Mouse (Mus musculus): ENCODE data around the gene Pabpc4.

The Pabpc4 gene

DNA sequence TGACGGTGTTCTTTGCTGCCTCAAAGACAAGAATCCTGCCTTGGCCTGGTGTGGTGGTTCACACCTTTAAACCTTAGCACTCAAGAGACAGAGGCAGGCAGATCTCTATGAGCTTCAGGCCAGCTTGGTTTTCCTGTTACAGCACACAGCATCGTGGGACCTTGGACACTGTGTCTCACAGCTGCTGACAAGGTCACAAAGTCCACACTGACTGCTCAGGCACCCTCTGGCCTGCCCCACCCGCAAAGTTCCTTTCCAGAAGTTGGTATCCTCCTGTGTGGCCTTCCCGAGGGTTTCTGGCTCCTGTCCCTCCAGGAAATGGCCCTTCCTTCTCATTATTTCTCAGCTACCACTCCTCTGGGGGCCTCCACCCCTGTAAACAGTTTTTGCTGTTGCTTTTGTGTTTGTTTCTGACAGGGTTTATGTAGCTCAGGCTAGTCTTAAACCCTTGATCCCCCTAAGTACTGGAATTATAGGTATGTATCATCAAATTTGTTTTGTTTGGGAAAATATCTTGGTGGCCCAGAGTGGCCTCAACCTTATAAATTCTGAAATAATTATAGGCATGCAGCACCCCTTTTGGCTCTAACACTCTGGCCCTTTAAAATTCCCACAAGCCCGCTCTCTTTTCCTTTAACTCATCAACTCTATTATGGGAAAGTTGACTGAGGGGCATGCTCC is at the start of gene Pabpc4:
TSS of gene Pabpc4 (plus strand) at position 631 of the 681 bp plus-strand sequence.
- no peak for DNase-seq (ENCODE audit: low spot score)

DNA sequence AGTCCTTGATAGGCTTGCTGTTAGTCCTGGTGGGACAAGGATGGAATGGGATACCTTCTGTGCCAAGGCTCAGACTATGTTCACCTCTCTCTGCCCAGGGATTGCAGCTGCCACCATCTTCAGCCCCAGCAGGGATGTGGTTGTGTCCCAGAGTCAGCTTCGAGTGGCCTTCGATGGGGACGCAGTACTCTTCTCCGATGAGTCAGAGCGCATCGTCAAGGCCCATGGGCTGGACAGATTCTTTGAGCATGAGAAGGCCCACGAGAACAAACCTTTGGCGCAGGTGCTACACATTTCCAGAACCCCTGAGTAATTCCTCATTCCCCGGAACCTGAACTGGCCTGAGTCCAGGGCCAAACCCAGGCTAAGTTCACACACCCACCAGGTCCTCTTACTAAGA is 48.2 kb upstream of the Pabpc4 start:
- DNase-seq (ENCODE audit: low spot score): no peak

DNA sequence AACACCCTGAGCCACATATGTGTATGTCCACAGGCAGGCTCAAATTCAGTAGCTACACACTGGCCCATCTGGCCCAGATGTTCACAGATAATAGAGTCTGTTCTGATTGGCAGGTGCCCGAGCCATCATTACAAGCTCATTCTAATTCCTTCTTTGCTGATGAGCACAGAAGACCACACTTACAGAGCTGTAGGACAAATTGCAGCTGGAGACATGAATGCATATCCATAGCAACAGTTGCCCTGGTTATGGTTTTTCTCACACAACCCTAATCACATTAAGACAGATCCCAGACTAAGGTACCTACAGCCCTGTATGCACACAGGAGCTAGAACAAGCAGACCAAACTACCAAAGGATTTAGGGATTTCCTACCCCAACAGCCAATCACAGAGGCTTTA is 46.8 kb upstream of the Pabpc4 start:
- DNase-seq (ENCODE audit: low spot score): no peak

DNA sequence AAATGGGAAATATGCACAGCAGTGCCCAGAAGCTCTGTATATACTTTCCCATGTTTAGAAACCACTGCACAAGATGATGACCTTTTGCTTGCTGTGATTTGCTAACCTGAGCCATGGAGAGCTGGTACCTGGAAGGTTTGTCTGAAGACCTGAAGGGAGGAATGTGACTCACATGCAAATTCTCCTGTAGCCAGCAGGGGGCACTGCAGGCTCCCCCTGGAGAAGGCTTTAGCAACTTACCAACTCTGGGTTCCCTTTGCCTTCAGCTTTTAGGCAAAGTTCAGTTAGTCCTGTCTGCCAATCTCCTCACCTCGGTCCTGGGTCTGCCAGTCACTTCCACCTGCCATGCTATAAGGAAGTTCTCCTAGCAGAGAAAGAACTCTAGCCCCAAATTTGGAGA is 45.4 kb upstream of the Pabpc4 start:
- peak; percentile 73 for DNase-seq (ENCODE audit: low spot score)

DNA sequence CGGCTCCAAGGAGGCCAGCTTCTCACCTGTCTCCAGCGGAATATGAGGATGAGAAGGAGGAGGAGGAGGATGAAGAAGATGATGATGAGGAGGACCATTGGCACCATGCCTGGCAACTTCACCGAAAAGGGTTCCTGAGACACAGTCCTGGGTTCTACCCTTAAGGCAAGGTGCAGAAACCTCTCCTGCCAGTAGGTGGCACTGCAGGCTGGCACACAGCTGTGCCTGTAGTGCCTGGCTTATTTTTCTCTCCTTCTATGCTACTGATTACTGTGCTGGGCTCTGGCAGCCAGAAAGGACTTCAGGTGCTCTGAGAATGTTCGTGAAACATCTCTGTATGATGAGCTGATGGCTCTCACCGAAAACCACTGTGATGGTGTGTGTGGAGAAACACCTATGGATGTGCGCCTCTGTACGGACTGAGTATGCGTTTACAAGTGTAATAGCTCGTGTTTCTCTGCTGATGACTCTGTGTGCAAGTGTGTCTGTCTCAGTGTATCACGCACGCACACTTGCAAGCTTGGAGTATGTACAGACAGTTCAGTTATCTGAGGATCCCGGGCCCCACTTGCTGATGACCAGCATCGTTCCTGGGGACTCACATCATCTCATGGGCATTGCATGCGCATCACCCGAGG is 42.3 kb upstream of the Pabpc4 start:
- DNase-seq (ENCODE audit: low spot score): peak; percentile 84

DNA sequence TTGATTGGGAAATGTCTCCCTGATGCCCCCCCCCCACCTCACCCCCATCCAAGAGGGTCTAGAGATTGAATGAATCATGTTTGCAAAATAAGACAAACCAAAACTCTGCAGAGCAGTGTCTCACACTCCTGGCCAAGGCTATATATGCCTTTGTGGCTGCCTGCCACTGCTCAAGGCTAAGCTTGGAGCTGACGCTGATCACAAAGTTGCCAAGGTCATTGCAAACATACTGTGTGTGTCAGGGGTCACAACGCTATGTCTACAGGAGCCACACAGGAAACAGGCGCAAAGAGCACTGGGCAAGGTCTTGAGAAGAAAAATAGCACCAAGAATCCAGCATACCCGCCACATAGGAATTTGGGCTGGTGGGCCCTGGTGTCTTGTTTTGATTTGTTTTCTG is 41.5 kb upstream of the Pabpc4 start:
- DNase-seq (ENCODE audit: low spot score): no peak

DNA sequence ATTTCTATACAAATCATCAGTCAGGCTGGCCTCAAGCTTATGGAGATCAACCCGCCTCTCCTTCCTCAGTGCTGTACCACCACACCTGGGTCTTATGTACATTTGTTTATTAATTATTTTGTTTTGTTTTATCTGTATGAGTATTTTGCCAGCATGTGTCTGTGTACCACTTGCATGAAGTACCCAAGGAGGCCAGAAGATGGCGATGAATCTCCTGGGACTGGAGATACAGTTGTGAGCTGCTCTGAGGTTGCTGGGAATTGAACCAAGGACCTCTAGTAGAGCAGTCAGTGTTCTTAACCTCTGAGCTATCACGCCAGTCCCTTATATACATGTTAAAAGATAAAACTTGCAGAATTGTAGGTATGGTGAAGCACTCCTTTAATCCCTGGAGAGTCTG is 38.8 kb upstream of the Pabpc4 start:
- peak; percentile 49 for DNase-seq (ENCODE audit: low spot score)

DNA sequence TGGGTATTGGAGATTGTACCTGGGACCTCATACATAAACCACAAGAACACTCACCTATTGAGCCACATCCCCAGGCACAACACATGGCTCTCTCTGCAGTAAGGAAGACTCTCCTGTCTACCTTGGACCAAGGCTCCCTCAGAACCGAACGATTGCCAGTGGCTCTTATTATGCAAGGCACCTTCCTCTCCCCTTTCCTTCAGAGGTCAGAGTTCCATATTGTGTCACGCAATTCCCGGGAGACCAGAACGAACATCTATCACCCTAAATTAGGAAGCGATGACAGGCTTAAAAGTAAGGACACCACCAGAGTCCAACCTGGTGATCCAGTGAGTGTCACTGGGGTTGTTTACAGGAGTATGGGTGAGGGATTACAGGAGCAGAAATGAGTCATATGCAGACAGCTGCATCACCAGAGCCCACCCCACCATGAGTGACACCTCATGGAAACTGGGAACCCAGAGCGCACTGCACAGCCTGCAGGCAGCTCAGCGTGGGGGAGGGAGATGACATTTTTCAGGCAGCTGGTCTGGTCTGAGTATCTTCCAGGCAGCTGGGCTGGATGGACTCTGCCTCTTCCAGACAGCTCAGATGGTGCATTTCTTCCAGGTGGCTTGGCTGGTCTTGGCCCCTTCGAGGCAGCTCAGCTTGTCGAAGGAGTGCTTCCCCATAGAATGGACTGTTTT is 36.3 kb upstream of the Pabpc4 start:
- DNase-seq (ENCODE audit: low spot score): no peak

DNA sequence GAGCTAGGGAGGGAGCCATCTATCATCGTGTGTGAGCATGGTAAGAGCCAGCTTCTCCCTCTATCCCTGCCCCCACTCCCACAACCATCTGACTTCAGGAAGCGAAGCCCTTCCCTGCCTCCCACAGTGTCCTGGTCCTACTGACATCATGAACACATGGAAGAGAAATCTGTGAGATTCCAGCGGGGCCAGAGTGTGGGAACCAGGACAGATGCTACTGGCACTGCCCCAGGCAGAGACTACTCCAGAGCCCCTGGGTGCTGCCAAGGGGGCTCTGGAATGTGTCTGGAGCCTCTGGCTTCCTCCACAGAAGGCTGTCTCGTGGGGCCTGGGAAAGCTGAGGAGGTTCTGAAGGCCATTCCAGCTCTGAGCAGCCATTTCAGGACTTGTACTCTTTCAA is 34.4 kb upstream of the Pabpc4 start:
- DNase-seq (ENCODE audit: low spot score): no peak

DNA sequence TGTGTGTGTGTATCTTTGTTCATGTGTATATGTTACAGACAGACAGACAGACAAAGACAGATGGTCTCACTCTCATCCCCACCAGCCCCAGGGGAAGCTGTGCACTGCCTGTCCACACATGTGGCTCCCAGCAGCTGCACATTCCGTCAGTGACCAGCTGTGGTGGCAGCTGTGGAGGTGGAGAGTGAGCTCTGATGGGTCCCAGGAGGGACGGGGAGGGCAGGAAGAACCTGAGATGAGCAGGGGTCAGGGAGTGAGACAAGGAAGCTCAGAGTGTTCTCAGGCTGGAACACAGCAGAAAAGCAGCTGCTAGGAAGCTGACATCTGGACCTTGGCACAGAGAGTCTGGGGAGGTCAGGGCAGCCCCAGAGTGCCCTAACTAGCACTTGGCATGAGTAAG is 33.9 kb upstream of the Pabpc4 start:
- DNase-seq (ENCODE audit: low spot score): peak; percentile 59

DNA sequence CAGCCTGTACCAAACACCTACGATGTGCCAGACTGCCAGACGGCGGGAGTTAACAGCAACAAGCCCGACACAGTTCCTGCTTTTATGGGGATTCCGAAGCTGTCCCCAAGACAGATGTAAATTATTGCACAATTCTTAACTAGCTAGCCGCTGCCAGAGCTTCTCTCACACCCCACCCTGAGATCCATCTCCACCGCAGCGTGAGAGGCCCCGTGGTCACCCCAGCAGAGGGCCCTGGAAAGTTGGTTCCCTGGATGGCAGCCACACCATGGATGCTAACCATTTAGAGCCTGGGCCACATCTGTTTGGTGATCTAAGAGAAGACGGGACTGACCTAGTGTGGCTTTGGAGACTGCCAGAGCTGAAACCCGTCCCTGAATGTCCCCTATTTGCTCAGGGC is 33.0 kb upstream of the Pabpc4 start:
- DNase-seq (ENCODE audit: low spot score): no peak

DNA sequence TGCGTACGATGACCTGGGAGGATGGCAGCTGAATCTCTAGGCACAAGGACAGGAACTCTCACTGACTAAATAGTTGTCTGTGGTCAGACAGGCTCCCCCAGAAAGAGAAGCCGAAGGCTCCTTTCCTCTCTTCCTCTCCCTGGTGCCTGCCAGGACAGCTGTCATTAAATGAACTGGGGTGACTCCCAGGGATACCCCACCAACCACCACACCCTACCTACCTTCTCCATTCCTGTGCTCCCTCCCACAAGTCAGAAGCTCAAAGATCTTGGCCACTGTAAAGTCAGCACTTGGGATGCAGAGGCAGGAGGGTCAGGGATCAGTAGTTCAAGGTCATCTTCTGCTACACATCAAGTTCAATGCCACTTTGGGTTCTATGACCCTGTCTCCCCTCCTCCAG is 29.3 kb upstream of the Pabpc4 start:
- no peak for DNase-seq (ENCODE audit: low spot score)

DNA sequence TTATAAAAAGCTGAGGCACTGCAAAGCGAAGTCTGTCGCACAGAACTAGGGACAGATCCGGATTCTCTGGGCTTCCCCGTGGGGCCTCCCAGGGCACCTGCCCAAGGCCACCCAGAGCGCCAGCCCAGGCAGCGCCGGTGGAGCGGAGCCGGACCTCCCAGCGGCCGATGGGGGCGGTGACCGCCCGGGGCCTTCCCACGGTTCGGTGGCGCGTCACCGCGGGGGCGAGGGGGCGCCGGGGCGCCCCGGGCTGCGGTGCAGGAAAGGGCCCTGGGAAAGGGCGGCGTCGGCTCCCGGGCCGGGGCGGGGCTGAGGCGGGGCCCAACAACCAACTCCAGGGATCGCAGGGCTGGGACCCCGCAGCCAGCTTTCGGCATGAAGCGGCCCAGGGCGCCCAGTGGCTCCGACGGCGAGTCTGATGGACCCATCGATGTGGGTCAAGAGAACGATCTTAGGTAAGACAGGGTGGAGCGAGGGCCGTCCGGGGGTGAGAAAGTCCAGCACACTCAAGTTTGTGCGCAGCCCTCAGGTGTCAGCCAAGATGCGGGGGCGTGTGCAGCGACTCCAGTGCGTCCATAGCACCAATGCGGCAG is 28.6 kb upstream of the Pabpc4 start, which contains the start of gene Heyl:
TSS of gene Heyl (plus strand) at position 65 of the 593 bp plus-strand sequence.
- DNase-seq (ENCODE audit: low spot score): no peak

DNA sequence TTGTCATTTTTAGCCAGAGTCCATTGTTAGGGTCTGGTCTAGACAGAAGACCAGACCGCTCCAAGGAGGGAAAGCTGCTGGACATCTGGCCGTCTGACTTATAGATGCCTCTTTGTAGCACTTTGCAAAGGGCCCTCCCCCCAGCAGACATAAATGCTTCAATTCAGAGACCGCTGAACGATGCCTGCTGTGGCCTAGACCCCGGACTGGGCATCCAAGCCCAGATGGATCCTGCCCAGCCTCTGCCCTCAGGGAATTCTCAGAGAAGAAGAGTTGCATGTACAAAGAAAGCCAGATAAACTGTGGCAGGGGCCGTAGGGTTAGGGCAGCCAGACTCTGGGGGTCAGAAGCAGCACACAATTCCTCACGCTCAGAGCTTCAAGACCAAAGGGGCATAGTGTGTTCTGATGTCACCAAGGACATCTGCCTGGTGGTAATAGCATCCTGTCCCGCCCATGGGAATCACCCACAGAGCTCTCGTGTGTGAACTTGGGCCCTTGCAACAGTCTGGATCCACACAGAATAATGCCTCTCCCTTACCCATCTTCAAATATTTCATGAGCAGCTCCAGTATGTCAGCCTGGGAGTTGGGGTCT is 26.2 kb upstream of the Pabpc4 start:
- DNase-seq (ENCODE audit: low spot score): peak; percentile 68

DNA sequence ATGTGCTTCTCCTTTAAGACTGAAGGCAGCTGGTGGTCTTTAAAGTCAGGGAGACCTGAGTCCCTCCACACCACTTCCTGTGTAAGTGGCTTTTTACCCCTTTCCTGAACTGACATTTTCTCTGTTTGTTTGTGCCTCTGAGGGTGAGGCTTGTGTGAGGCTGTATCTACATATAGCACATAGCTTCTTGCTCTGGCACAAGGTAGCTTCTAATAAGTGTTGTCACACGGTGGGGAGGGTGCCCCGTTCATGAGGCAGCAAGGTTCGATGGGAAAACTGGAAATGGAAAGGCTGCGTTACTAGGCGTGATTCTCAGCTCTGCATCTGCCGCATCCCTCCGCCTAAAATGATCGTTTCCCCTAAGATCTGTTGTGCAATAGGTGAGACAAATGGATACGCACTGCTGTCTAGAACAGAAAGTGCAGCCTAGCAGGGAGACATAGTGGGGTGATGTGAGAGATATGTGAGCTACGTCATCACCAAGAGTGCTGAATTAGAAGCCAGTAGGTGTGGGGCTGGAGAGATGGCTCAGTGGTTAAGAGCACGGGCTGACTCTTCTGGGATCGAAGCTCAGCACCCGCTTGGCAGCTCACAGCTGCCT is 25.6 kb upstream of the Pabpc4 start:
- no peak for DNase-seq (ENCODE audit: low spot score)

DNA sequence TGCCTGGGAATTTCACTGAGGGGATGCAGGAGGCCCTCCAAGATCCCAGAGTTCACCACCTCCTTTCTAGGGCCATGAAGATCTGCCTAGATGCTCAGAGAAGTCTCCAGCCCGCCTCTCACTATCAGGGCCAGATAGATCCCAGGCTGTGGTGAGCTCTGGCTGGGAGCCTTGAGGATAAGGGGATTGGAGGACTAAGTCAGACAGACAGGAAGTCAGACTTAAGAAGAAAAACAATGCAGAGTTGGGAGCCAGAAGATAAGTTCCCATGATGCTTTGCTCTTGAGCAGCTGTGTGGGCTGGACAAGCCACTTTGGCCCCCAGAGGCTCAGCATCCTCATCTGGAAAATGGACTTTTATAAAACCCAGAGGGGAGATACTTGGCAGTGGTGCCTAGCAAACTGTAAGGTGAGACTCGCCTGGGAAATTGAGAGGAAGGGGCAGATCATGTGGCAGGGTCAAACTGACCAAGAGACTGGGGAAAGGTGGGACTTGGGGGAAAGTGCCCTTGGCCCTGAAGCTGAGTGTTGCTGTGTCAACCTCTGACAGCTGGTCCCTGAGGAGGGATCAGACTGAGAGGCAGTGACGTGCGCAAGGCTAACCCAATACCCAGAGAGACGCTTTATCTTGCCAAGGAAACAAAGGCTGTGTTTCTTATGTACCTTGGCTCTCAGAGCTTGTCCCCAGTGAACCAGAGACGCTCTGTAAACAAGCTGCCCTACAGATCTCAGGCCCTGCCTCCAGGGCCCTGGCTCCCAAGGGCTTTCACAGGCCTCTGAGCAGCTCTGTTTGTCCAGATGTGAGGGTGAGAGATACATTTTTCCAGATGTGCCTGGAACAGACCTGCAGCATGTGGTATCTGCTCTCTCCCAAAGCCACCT is 24.5 kb upstream of the Pabpc4 start:
- no peak for DNase-seq (ENCODE audit: low spot score)

DNA sequence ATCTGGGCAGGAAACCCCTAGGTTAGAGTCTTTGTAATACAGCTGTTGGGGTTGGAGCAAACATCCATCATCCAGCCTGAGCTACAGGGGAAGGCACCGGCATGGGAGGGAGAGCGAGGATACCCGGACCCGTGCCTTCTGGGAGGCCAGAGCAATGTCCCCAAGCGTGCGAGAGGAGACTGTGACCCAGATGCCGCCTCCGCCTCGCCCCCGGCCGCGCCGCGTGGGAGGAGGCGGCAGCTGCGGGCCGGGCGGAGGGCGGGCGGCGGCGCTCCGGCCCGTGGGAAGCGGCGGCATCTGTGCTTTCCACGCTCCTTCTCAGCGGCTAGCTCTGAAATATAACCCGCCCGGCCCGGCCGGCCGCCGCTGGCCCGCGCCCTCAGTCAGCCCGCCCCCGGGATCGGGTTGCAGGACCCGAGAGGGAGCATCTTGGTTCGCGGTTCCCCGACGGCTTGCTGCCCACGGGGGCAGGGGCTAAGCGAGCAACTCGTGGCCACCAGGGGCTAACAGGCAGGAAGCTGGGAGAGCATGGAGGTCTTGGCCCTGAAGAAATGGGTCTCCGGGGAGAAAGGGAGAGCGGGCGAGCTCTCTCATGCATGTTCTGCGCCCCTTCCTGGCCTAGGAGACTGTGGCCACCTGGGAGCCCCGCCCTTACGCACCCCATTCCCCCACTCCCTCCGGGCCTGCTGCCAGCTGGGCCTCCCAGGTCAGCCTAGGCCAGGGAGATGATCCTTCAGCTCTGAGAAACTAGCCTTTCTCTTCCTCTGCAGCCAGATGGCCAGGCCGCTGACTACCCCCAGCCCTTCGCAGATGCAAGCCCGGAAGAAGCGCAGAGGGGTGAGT is 22.6 kb upstream of the Pabpc4 start:
- peak; percentile 73 for DNase-seq (ENCODE audit: low spot score)

DNA sequence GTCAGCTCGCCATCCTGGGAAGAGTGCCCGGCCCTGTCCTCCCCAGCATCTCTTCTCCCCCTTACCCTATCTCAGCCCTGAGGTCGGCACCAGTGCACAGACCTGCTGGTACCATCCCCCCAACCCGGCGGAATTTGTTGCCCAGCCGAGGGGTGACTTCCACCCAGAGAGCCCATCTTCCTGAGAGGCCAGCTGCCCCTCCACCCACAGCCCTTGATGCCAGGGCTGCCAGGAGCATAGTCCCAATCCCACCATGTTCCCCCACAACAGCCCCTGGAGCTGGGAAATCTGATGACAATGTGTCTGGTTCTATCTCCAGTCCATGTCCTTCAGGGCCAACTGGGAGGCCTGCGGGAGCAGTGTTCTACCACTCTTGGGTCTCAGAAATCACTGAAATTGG is 15.9 kb upstream of the Pabpc4 start:
- DNase-seq (ENCODE audit: low spot score): no peak

DNA sequence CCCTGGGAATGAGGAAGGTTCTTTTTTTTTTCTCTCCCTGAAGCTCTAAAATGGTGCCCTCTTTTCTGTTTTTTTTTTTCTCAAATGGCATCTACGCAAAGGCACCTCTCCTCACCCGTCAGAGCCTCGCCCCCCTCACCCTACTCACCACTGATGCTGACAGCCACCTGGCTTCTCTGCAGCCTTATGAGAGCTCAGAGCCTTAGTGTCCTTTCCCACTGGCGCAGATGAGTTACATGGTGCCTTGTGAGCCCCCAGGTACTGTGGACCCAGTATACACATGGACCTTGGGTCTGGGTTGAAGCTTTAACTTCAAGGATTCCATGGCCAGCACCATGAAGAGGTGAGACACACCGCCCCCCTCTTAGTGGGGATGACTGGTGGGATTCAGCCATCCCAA is 15.5 kb upstream of the Pabpc4 start:
- DNase-seq (ENCODE audit: low spot score): no peak

All from embryo, embryonic 10.5 days (tissue).